Mouse (Mus musculus) olfactory bulb, adult 2 months (tissue): ENCODE measurements at regions not wholly inside any gene's neighbourhood (a gene's known extent, or its start where the extent isn't known, plus 50 kb on each side); places are given as distances from the start of the nearest gene placed in this dataset.

Experiments used
- CTCF ChIP-seq: fragments of 200-500 bp; IDR thresholded peaks from 2 replicates; pipeline ENCODE4 v1.5.1; 2012; ENCODE audit warnings: low read depth, mild to moderate bottlenecking, low read length, moderate library complexity; ENCODE audit not compliant: insufficient read depth
- POLR2A ChIP-seq: fragments of 200-500 bp; IDR thresholded peaks from 2 replicates; pipeline ENCODE4 v1.6.1; 2012; ENCODE audit warnings: mild to moderate bottlenecking, low read depth, low read length, moderate library complexity; ENCODE audit not compliant: insufficient read depth

DNA sequence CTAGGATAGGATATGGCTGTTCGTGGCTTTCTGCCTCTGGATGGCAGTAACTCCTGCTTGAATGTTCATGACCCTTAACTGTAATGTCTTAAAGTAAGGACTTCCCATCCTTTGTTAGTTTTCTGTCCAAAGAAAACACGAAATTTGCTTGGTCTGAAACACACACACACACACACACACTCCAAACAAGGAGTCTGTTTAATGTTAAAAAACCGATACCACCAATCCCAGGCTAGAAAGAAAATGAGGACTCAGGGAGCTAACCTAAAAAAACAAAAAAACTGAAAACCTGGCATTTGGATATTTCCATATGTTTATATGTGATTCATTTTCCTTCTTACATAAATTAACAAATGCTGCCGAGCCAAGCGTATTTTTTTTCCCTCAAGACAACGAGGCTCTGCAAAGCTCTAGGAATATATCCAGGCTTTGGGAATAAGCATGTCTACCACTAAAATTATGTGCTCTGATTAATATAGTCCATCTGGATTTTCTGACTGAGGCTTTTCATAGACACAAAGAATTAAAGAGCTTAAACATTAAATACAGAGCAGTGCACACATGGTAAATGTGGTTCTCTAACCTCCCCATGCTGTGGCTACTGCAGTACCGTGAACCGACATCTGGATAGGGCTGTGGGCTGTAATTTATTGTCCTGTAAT, 372.0 kb upstream of the Nr5a2 start:
- TF ChIP-seq CTCF (no peak), POLR2A (no peak)
